Mouse (Mus musculus) WW6 (cell line): ENCODE measurements around the gene Lpar3.

Source experiments
- DNase-seq: peaks from one replicate; pipeline ENCODE4 v3.0.0-alpha.2; 2013; ENCODE audit warnings: low read depth, low spot score

Lpar3 gene

GRCm38 (mm10) chr3:146220776-146221486, at the start of gene Lpar3:
Gene Lpar3, plus strand, starts transcription at chr3:146220963.
- peak; percentile 59 for DNase-seq

- DNase-seq: no peak
Measured at GRCm38 (mm10) chr3:146173030-146173429, 47.7 kb upstream of the Lpar3 start.

- no peak for DNase-seq
Measured at GRCm38 (mm10) chr3:146174215-146174614, 46.5 kb upstream of the Lpar3 start.

GRCm38 (mm10) chr3:146177295-146177694, 43.5 kb upstream of the Lpar3 start:
- no peak for DNase-seq

- no peak for DNase-seq
Measured at GRCm38 (mm10) chr3:146177748-146178582, 42.8 kb upstream of the Lpar3 start.

GRCm38 (mm10) chr3:146180341-146180740, 40.4 kb upstream of the Lpar3 start:
- DNase-seq: no peak

- DNase-seq: no peak
Measured at GRCm38 (mm10) chr3:146180986-146181385, 39.8 kb upstream of the Lpar3 start.

GRCm38 (mm10) chr3:146184992-146185657, 35.6 kb upstream of the Lpar3 start:
- DNase-seq: no peak

- DNase-seq: no peak
Measured at GRCm38 (mm10) chr3:146186033-146186432, 34.7 kb upstream of the Lpar3 start.

GRCm38 (mm10) chr3:146189933-146190332, 30.8 kb upstream of the Lpar3 start:
- DNase-seq: no peak

- DNase-seq: no peak
Measured at GRCm38 (mm10) chr3:146192507-146192906, 28.3 kb upstream of the Lpar3 start.

- DNase-seq: no peak
Measured at GRCm38 (mm10) chr3:146195153-146195552, 25.6 kb upstream of the Lpar3 start.

GRCm38 (mm10) chr3:146196301-146196700, 24.5 kb upstream of the Lpar3 start:
- no peak for DNase-seq

- no peak for DNase-seq
Measured at GRCm38 (mm10) chr3:146196780-146197743, 23.7 kb upstream of the Lpar3 start.

GRCm38 (mm10) chr3:146197785-146198184, 23.0 kb upstream of the Lpar3 start:
- no peak for DNase-seq

GRCm38 (mm10) chr3:146198803-146199481, 21.8 kb upstream of the Lpar3 start:
- DNase-seq: no peak

GRCm38 (mm10) chr3:146199486-146199885, 21.3 kb upstream of the Lpar3 start:
- no peak for DNase-seq

- DNase-seq: no peak
Measured at GRCm38 (mm10) chr3:146204375-146204774, 16.4 kb upstream of the Lpar3 start.

- DNase-seq: no peak
Measured at GRCm38 (mm10) chr3:146205305-146205704, 15.5 kb upstream of the Lpar3 start.

GRCm38 (mm10) chr3:146206635-146207034, 14.1 kb upstream of the Lpar3 start:
- no peak for DNase-seq

GRCm38 (mm10) chr3:146207440-146207839, 13.3 kb upstream of the Lpar3 start:
- no peak for DNase-seq
